Mouse (Mus musculus): Measurements from ENCODE around the gene Rapgef4.

- TF ChIP-seq CTCF (IDR thresholded peaks at IDR 0.05; ENCODE audit: control insufficient read depth, insufficient read depth, insufficient read length) (no peak), USF1 (IDR thresholded peaks at IDR 0.05; ENCODE audit: low read depth) (no peak)
Observed at GRCm38 (mm10) chr2:72023791-72024190, 42.8 kb downstream of the Rapgef4 start.
